ENCODE assay signal across 18 mouse cellular contexts in the genomic region with DNA sequence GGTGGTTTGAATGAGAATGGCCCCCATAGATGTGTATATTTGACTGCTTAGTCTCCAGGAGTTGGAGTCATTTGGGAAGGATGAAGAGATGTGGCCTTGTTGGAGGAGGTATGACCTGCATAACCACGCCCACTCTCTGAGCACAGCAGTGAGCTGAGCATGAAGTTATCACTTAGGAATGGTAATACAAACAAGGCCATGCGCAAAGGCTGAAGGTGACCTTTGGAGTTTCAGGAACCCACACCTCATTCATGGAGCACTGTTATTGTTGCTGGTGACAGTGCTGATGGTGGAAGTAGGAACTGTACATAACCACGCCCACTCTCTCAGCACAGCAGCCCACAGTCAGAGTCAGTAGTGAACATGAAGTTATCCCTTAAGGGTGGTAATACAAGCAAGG.
"Had no signal": no experiment of that assay in that cellular context is flagged by ENCODE, and none has a peak within 500 bp of the region (broad histone marks: within the 10 kb centered on the region; RNA-seq: fewer than 3 reads in every experiment).

No protein-coding gene starts in this region.

- H3K27me3 ChIP-seq: liver, embryonic 13.5 days; midbrain, embryonic 12.5 days; midbrain, embryonic 15.5 days; neural tube, embryonic 12.5 days; neural tube, embryonic 15.5 days had no signal

- H3K9ac ChIP-seq: liver, embryonic 13.5 days; midbrain, embryonic 12.5 days; midbrain, embryonic 15.5 days; neural tube, embryonic 12.5 days; neural tube, embryonic 15.5 days had no signal

- H3K27ac ChIP-seq: layer of hippocampus, adult 2 months; left cerebral cortex, adult 2 months; liver, embryonic 13.5 days; midbrain, embryonic 12.5 days; midbrain, embryonic 15.5 days; neural tube, embryonic 12.5 days; neural tube, embryonic 15.5 days had no signal

- H3K4me3 ChIP-seq: layer of hippocampus, adult 2 months; left cerebral cortex, adult 2 months; liver, embryonic 13.5 days; midbrain, embryonic 12.5 days; midbrain, embryonic 15.5 days; neural tube, embryonic 12.5 days; neural tube, embryonic 15.5 days had no signal

- H3K9me3 ChIP-seq: liver, embryonic 13.5 days; midbrain, embryonic 12.5 days; midbrain, embryonic 15.5 days; neural tube, embryonic 12.5 days; neural tube, embryonic 15.5 days had no signal

- H3K4me1 ChIP-seq: liver, embryonic 13.5 days; midbrain, embryonic 12.5 days; midbrain, embryonic 15.5 days; neural tube, embryonic 12.5 days; neural tube, embryonic 15.5 days had no signal

- H3K36me3 ChIP-seq: liver, embryonic 13.5 days; midbrain, embryonic 12.5 days; midbrain, embryonic 15.5 days; neural tube, embryonic 12.5 days; neural tube, embryonic 15.5 days had no signal

- DNase-seq: kidney, adult 9 months; kidney, postnatal 14 days; layer of hippocampus, adult 9-11 months; liver, embryonic 13.5 days; lung, adult 2 months; lung, postnatal 14 days; lung, postnatal 4 days; right cerebral cortex, adult 18-20 months; right cerebral cortex, postnatal 14 days; right cerebral cortex, postnatal 4 days; thymus, adult 18-20 months; thymus, postnatal 36 days had no signal

- ATAC-seq: midbrain, embryonic 15.5 days had no signal

- H3K4me2 ChIP-seq: liver, embryonic 13.5 days; midbrain, embryonic 12.5 days; midbrain, embryonic 15.5 days; neural tube, embryonic 12.5 days; neural tube, embryonic 15.5 days had no signal
